Mouse (Mus musculus): ENCODE data around the gene Setdb1.

The Setdb1 gene

DNA sequence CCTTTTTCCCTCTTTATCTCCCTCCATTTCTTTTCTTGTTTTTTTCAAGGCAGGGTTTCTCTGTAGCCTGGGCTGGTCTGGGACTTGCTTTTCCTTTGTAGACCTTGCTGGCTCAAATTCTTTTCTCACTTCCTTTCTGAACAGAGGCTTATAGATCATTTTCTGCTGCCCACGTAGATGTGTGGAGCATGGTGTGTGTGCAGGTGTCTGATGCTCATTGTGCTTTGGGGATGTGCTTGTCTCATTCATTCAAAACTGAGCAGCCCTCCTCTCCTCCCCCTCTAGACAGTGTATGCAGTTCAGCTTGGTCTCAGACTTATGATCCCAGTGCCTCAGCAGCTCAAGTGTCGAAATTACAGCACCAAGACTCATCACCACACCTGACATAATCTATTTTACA is 37.9 kb downstream of the Setdb1 start:
- DNase-seq (ENCODE audit: low spot score) = no peak

- no peak for DNase-seq (ENCODE audit: low spot score)
These were observed 38.5 kb downstream of the Setdb1 start for GRCm38 (mm10) chr3:95318548-95318947.

DNA sequence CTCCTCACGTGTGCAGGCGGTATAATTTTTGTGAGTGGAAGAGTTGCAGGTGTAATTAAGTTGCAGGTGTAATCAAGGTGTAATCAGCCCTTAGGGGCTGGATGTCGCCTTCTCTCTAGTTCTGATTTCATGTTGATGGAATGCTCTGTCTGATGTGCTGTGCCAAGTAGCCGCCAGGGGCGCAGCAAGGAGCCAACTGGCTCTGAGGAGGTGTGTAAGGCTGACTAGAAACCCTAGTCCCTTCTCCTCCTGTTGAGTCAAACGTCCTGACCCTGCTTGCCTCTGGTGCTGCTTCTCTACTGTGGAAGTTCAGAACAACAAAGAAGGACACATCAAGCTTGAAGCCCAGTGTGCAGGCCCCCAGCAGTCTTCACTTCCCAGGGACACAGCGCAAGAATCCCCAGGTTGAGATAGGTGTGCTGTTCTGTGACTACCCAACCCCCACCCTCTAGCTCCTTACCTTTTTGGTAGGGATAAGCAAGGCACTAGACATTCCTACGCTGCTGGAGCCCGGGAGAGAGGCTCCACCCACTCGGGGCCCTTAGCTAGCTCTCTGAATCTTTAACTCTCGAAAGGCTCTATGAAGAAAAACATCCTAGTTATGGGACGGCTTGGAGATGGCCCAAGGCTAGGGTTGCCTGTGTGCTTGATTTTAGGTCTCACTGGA is 39.5 kb downstream of the Setdb1 start:
- peak; percentile 71 for DNase-seq (ENCODE audit: low spot score)

- DNase-seq (ENCODE audit: low spot score) = no peak
These were observed 41.0 kb downstream of the Setdb1 start for GRCm38 (mm10) chr3:95315844-95316550.

- peak; percentile 93 for DNase-seq (ENCODE audit: low spot score)
These were observed 41.7 kb downstream of the Setdb1 start for GRCm38 (mm10) chr3:95315094-95315843.

GRCm38 (mm10) chr3:95314486-95315093 is 42.4 kb downstream of the Setdb1 start, which contains the start of gene Cers2:
Gene Cers2 (plus strand): TSS chr3:95314791.
- DNase-seq (ENCODE audit: low spot score) = no peak

- DNase-seq (ENCODE audit: low spot score) = no peak
These were observed 42.9 kb downstream of the Setdb1 start for GRCm38 (mm10) chr3:95314075-95314474.

GRCm38 (mm10) chr3:95313476-95313875 is 43.5 kb downstream of the Setdb1 start:
- no peak for DNase-seq (ENCODE audit: low spot score)

- no peak for DNase-seq (ENCODE audit: low spot score)
These were observed 44.4 kb downstream of the Setdb1 start for GRCm38 (mm10) chr3:95312623-95313022.

DNA sequence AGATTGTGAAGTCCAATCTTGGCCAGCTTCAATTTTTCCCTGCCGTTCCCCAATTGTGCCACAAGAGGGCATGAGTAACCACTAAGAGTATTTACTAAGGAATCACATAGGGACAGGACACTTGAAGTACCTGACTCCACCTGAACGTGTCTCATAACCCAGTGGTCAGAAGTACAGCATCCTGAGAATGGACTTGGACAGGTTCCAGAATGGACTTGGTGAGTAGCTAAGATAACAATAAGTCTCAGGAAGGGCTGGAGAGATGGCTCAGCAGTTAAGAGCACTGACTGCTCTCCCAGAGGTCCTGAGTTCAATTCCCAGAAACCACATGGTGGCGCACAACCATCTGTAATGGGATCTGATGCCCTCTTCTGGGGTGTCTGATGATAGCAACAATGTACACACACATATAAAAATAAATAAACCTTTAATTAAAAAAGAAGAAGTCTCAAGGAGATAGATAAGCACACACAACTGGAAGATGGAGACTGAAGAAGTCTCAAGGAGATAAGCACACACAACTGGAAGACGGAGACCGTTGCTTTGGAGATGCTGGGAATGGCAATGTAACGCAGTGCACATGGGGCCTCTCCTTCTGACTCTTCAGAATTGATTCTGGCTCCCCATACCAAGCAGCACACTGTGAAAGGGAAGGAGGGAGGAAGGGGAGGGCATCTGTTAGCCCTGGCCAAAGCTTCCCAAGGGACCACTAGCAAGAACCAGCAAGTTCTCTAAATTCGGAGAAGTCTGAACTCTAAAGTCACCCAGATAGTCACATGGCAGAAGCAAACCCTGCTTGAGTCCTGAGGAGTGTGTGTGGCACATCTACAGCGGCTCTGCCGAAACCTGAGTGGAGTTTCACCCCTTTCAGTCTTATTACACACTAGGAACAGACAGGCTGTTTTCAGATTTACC is 45.8 kb downstream of the Setdb1 start:
- peak; percentile 73 for DNase-seq (ENCODE audit: low spot score)

- DNase-seq (ENCODE audit: low spot score) = no peak
These were observed 46.5 kb downstream of the Setdb1 start for GRCm38 (mm10) chr3:95310496-95310895.

DNA sequence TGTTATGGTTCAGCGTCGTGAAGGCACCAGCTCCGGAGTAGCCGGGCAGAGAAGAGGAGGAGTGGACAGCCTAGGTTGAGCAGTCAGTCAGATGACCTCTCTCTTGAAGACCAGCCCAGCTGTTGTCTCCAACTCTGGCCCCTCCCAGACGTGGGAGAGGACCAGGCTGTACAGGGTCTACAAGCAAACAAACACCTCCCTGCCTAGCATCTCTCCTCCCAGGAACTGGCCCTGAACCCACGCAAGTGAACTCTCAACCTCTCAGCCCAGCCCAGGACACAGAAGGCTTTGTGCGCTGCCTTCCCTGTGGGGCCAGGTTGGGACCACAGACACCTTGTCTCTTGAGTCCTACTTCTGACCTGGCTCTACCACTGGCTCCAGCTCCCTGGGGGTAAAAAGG is 49.9 kb downstream of the Setdb1 start, which contains the start of gene Anxa9:
Anxa9 (minus strand) TSS at position 77 of the 400 bp plus-strand sequence.
- DNase-seq (ENCODE audit: low spot score) = peak; percentile 69

DNA sequence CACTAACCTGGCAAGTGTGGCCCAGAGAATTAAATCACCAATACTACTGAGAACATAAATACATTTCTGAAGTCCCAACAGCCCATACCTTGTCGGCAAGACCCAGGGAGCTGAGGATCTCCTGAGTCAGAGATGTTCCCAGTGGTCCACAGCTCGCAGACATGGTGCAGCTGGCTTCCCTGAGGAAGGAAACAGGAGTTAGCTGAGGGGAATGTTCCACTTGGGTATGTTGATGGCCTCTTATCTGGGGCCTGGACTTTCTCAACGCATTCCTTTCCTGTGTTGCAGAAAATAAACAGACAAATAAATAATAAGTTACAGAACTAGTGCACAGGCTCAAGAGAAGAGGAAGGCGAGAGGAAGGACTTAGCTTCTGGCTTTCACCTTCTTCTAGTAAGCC is 50.8 kb downstream of the Setdb1 start:
- no peak for DNase-seq (ENCODE audit: low spot score)

DNA sequence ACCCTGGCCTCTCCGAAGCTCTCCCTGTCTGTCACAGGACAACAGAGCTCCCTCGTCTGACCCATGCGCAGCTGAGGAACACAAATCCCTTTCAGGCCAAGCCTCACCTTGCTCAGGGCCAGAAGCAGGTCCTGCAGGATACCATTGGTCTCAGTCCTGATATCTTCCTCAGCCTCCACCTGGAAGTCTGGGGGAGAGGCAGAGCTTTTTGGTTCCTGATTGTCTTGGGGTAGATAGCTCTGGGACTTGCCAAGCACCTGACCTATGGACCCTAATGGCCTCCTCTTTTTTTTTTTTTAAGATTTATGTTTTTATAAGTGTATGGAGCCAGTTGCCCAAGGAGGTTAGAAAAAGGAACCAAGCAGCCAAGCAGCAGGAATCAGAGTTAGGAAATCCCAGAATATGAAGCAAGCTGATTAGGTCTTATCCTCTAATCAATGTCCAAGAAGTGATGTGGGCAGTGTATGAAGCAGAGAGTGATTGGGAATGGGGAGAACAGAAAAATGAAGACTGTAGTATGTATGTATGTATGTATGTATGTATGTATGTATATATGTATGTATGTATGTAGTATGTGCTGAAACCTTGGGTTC is 55.7 kb downstream of the Setdb1 start:
- no peak for DNase-seq (ENCODE audit: low spot score)

DNA sequence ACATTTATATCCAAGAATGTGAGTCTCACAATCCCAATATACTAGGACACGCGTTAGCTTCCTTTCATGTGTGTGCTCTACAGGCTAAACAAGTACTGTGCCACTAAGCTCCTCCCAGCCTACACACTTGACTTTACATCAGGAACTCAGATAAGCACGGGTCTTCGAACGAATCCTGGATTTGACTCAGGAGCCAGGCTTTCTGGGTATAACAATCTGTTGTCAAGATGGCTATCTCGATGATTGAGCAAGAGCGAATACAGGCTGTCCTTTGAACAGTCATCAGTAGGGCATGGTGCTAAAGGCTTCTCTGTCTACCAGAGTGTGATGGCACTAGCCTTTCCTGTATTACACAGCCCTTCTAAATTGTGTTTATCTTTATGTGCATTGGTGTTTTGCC is 59.0 kb downstream of the Setdb1 start:
- no peak for DNase-seq (ENCODE audit: low spot score)

DNA sequence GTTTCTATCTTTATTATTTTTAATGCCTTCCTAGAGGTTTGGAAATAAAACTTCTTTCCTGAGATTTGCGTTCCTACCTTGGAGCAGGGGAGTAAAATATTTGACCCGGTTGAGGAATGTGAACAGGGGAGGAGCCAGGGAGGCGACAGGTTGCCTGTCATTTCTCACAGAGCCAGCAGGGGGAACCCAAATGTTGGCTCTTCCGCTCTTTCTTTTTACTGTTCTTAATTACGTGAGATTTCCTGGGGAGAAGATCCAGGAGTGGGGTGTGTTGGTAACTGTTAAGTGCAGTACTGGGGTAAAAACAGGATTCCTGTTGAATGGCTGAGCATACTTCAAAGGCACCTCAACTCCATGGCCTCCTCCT is 60.9 kb downstream of the Setdb1 start:
- DNase-seq (ENCODE audit: low spot score) = peak; percentile 63

DNA sequence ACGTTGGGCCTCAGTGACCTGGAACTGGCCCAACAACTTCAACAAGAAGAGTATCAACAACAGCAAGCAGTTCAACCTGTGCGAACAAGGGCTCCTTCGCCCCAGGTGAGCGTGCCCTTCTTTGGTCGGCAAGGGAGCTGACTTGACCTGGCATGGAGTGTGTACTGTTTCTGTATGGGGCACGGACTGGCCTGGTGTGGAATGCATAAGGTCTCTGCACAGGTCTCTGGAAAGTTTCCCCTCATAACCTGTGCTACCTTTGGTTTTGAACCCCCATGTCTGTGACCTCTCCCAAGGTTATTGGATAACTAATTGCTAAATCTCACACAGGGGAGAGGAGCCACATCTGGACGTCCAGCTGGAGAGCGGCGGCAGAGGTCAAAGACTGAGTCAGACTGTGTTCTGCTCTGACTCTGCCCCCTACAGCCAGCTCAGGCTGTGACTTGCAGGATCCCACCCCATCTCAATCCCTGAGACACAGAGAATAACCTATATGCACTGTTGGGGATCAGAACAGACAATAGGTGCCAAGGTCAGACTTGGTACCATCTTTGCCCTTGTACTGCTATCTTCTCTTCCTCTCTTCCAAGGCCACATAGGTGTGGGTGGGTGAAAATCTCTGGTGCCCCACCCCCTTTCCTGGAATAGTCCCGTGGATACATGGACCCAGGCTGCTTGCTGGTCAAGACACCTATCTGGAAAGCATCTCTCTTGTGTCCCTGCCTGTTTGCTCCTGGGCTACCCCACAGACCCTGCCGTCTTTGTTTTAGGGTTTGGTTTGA is 61.5 kb downstream of the Setdb1 start:
- no peak for DNase-seq (ENCODE audit: low spot score)

DNA sequence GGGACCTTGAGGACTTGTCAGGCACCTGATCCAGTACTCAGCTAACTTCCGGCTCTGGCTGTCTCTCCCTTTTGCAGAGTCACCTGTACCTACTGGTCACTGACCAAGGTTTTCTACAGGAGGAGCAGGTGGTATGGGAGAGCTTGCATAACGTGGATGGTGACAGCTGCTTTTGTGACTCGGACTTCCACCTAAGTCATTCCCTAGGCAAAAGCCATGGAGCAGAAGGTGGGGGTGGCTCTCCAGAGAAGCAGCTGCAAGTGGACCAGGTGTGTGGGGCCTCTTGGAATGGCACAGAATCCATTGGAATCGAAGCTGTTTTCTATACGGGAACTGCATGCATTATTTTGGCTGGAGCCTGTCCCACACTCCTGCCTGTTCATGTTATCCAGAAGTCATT is 62.3 kb downstream of the Setdb1 start:
- no peak for DNase-seq (ENCODE audit: low spot score)

- no peak for DNase-seq (ENCODE audit: low spot score)
These were observed 62.7 kb downstream of the Setdb1 start for GRCm38 (mm10) chr3:95294316-95294715.

- DNase-seq (ENCODE audit: low spot score) = no peak
These were observed 63.5 kb downstream of the Setdb1 start for GRCm38 (mm10) chr3:95293537-95293936.

Data from testis, postnatal 10 days (tissue).